Mouse (Mus musculus) heart, postnatal 25 days (tissue): ENCODE data around the gene Taf9b. TPM values are rescaled to one million over a fixed set of nuclear protein-coding genes. Genes with fewer than 3 reads are reported as not detected.

Experiments used
- total RNA-seq, 2 experiments: library from RNA; stranded (reverse); gene quantifications; 2 replicates each; pipeline ENCODE4 v1.2.3; 2021

Gene Taf9b
- total RNA-seq, 2 experiments from 2014 or later = 7.4 to 10.1 TPM

Other genes starting within 250 kb of the Taf9b start
- gene Magt1, start 209.3 kb downstream of the Taf9b start, total RNA-seq = 10 to 100 TPM; 48.0 to 53.4 TPM
- gene Cox7b, start 205.5 kb downstream of the Taf9b start, total RNA-seq = 1,000 to 10,000 TPM; 1,708 to 1,778 TPM
- gene Atp7a, start 193.9 kb downstream of the Taf9b start, total RNA-seq = 1 to 10 TPM; 7.3 to 7.5 TPM
- gene Tlr13, start 78.0 kb downstream of the Taf9b start, total RNA-seq = 1 to 10 TPM; 1.2 to 1.4 TPM
- 100 to 1,000 TPM; 586 to 594 TPM for gene Pgk1, start 34.1 kb downstream of the Taf9b start, total RNA-seq
- not detected for gene Fnd3c2, start 34.2 kb upstream of the Taf9b start, total RNA-seq